Mouse (Mus musculus) kidney, adult 11 months (tissue): ENCODE results near the gene Syne1.
A peak's percentile ranks its signal among the peaks of the same experiment; 100 is the strongest.

ENCODE experiments used
- DNase-seq: peaks from one replicate; pipeline ENCODE4 v3.0.0; 2022

The Syne1 gene

GRCm38 (mm10) chr10:5124757-5125156, 426.5 kb downstream of the Syne1 start:
- no peak for DNase-seq

DNA sequence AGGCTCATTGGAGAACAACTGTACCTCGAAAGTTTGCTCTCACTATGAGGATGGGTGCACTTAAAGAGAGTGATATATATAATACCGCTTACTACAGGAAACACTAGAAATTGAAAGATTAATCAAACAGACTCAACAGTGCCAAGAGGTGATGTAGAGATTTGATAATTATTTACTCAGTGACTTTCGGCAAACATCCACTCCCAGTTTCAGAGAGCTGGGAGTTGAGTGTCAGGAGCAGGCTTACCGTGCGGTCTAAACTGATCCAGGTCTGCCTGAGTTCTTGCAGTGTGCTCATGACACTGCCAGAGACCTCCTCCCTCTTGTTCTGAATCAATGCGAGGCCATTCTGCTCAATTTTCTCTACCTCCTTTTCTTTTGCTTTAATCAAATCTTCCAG, 434.6 kb downstream of the Syne1 start:
- DNase-seq, result no peak

GRCm38 (mm10) chr10:5116155-5116554, 435.1 kb downstream of the Syne1 start:
- no peak for DNase-seq

DNA sequence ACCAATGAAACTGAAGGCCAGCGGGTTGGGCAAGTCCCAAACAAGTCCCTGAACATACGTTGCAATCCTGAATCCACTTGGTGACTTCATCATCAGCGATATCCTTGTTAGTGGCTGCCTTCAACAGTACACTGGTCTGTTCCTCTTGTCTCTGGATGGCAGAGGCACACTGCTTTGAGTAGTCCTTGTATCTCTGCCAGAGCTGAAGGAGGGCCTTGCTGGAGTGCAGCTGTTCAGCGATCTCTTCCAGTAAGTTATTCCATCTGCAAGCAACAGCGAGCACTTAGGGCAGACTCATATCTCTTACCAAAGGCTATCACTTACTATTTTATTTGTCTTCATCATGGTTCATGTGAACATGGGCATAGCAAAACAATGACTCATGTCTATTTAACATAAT, 440.5 kb downstream of the Syne1 start:
- DNase-seq, result no peak

DNA sequence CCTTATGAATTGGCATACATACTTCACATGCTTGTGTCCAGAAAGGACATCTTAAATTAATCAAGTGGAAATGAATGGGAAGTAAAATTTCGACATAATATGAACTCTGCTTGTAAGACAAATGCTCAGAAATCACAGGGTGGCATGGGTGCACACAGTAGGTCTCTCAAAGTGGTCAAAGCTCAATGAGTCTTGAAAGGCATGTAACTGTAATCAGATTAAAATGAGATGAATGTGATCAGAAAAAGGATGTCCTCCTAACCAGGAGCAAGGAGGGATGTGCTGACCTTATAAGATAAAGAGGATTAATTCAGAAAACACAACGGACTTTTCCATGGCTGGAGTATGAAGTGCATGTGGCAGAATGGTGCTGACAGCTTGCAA, 453.5 kb downstream of the Syne1 start:
- no peak for DNase-seq

DNA sequence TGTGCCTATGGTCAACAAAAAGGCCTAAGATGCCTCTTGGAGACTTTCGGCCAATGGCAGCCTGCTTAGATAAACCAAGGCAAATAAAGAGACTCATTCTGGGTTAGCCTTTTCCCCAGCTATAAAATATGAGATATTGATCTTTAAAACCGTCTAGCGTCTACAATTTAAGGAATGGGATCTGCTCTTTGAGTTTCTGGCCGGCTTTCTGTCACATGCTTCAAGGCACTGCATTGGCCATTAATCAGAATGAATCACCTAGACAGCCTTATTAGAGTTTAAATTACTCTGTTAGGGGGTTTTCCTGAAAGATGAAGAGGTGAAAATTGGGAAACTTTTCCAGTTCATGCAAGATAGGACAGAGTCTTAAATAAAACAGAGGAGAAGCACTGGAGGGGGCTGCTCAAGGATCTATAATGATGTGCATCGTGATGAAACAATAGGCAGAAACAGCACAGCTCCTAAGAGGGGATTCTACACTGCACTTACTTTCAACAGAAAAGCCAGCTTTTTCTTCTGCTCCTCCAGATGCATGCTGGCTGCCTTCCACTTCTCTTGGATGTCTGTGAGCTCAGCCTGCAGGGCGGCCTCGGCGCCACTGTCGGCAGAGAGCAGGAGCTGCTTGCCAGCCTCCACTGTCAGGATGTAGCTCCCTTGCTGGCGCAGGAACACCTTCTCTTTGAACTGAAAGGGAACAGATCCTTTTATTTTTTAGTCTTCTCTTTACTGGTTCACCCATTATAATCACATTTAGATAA, 454.1 kb downstream of the Syne1 start:
- DNase-seq, result no peak

GRCm38 (mm10) chr10:5089133-5089532, 462.1 kb downstream of the Syne1 start:
- DNase-seq, result no peak

GRCm38 (mm10) chr10:5087336-5087735, 463.9 kb downstream of the Syne1 start:
- DNase-seq, result no peak

GRCm38 (mm10) chr10:5086329-5086728, 465.0 kb downstream of the Syne1 start:
- no peak for DNase-seq

- no peak for DNase-seq
Measured at GRCm38 (mm10) chr10:5085792-5086191, 465.5 kb downstream of the Syne1 start.

DNA sequence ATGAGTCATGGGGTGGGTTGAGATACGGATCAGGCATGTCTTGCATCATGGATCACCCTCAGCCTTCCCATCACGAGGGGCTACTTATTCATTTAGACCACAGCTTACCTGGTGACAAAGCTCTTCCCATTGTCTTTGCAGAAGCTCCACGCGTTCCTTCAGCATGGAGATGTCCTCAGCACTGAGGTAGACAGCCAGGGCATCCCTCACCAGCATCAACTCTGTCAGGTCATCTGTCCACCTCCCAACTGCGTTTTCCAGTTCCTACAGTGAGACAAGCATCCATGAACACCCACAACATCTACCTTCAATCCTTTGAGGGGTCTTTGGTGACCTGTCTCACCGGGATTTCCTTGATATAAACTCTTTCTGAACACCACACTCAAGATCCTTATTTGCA, 467.6 kb downstream of the Syne1 start:
- DNase-seq, result no peak

GRCm38 (mm10) chr10:5079945-5080468, 471.3 kb downstream of the Syne1 start:
- peak; percentile 51 for DNase-seq

- no peak for DNase-seq
Measured at GRCm38 (mm10) chr10:5075724-5076123, 475.6 kb downstream of the Syne1 start.

GRCm38 (mm10) chr10:5072054-5072453, 479.2 kb downstream of the Syne1 start:
- DNase-seq, result no peak

DNA sequence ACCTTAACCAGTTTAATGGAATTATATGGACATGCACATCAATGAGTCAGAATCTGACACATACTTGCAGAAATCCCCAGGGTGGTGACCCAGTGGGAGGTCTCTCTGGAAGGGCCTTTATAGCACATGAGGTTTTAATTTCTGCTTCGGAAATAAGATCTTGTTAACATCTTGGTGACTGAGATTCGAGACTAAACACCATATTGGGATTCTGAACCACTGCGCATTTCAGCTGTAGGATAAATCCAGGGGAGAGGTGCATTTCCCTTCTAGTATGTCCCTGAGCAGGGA, 480.4 kb downstream of the Syne1 start:
- DNase-seq, result no peak

GRCm38 (mm10) chr10:5070168-5070940, 480.9 kb downstream of the Syne1 start:
- DNase-seq, result no peak

- DNase-seq, result no peak
Measured at GRCm38 (mm10) chr10:5068676-5069265, 482.5 kb downstream of the Syne1 start, which contains the start of gene Gm10097. Gene Gm10097, plus strand, starts transcription at chr10:5069192.

DNA sequence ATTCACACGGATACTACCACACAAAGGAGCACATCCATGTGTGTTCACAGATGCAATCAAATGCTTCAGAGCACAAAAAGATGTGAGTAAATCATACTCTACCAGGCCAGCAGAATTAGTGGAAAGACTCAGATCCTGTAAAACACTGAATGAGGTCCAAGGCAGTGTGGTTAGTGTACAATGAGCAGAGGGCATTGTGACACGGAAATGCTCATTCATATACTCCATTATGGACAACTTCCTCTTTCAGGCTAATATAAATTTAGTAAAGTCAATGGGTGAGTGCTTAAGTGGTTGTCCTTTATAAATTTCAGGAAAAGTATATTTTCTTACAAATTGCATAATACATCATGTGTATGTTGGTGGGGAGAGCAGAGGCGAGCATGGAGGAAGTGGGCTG, 484.2 kb downstream of the Syne1 start:
- no peak for DNase-seq

DNA sequence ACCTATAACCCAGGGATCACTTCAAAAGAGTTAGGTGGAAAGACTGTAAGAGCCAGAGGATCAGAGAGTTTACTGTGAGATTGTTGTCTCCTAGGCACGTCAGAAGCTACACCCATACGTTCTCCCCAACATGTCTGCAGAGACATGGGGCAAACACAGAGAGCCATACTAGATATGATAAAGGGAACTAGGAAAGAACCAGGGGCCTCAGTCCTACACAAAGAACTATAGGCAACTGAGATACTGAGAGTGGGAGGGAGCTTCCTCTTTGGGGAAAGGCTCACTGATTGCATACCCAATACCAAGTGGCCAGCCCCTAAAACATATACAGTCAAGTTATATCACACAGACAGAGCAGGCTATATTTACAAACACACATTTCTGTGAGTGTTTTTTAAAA, 491.3 kb downstream of the Syne1 start:
- no peak for DNase-seq

DNA sequence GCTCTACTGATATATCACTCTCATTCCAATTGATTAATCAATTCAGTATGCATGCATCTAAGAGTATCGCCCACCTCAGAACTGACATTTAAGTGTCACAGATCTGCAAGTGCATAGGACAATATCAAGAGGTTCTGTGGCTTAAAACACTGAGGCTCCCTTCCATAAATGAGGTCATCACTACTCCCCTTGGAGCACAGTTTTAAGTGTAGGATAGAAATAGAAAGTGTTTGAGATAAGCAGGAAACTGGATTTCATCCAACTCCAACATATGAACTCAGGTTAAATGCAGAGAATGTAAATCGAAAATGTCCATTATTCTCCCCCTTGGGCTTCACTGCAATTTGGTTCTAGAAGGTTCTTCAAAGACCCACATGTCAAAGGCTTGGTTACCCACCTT, 492.4 kb downstream of the Syne1 start:
- no peak for DNase-seq

DNA sequence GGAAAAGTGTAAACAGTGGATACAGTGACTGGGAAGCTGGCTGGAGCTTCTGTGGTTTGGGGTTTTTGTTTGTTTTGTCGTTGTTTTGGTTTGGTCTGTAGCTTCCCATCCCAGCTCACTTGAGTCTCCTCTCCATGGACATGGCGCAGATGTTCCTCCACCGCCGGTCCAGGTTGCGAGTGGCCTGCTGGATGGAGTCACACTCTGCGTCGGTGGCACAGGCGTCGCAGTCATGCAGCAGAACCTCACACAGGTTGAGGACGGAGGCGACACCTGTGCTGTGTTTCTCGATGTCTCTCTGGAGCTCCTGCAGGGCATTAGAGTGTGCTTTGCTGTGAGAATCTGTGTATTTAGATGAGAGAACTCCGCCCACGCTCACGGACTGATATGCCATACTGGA, 493.6 kb downstream of the Syne1 start:
- DNase-seq, result no peak

DNA sequence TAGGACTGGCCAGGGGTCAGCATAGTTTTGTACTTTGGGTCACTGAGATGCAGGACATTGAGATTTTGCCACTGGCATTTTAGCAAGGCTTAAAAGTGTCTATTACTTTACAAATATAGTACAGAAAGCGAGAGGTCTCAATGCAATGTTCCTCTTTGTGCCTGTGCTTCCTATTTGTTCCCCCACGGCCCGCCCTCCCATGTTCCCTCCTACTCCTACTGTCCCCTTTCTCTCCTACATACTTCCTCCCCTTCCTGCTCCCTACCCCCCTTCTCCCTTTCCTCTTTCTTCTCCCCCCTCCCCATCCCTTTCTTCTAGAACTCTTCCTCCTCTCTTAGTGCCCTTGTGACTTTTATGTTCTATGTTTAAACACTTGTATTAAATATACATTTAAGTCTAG, 494.3 kb downstream of the Syne1 start:
- DNase-seq, result no peak

DNA sequence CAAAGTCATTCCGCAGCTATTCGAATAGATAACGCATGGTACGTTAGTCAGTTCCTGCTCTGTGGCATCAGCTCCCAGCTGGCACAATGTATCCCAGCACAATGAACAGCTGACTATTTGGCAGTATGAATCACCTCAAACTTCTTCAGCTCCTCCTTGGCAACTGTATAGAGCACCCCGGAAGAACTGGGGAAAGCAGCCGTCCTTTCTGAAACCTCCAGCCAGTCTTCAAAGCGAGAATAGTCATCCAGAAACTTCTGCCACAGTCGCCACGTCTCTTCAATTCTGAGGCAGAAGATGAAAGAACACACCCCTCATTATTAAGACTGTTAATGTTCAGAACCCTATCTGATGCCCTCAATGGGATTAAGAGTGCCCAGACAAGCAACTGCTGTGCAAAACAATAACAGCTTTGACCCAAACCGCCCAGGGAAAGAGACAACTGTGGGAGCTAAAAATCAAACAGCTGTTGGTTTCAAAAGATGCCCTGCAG, 495.0 kb downstream of the Syne1 start:
- no peak for DNase-seq

DNA sequence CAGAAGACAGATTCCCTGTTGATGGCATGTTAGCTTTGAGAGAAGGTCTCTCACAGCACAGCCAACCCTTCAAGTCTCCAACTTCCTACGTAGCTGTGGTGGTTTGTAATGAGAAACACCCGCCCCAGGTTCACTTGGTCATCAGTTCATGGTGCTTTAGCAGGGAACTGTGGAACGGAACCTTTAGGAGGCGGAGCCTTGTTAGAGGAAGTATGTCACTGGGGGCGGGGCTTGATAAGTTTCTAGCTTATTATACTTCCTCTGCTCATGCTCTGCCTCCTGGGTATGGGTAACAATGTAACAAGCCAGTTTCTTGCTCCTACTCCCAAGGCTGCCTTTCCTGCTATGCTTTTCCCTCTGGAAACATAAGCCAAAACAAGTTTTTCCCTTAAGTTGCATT, 505.6 kb downstream of the Syne1 start:
- DNase-seq, result no peak
